23 mouse cellular contexts compared by ENCODE assay signal in the genomic region with DNA sequence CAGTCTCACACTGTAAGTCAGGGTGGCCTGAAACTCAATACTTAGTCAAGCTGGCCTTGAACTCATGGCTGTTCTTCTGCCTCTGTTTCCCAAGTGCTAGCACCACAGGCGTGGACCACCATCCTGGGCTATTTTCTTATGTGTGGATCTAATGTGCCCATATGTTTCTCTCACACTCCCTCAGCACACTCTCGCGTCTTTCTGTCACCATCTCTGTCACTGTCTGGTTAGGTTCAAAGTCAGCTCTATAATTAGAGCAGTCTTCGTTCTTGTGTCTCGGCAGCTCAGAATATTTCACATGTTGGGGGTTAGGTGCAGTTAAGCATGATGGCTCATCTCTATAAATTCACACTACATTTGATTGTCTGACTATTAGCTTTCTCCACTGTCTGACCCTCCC.
DNase-seq lines count a peak whose midpoint lies in the region; ATAC-seq and TF ChIP-seq lines count a peak whose summit lies in the region.
"Had no signal": no experiment of that assay in that cellular context is flagged by ENCODE, and none has a peak within 500 bp of the region (broad histone marks: within the 10 kb centered on the region; RNA-seq: fewer than 3 reads in every experiment).

No protein-coding gene starts in this region.

- DNase-seq in heart, adult 11 months: peak; percentile 49
- peak; percentile 7 for DNase-seq in MEL (ENCODE audit: low read depth, low spot score)
- DNase-seq in adipocyte (ENCODE audit: low spot score): no peak
- DNase-seq: adrenal gland, adult 2 months; adrenal gland, postnatal 10 days; adrenal gland, postnatal 25 days; B cell, adult 2 months; cerebellum, adult 11 months; cerebellum, adult 18-20 months; cerebellum, adult 8-10 months; cerebellum, adult 9-11 months; cerebellum, postnatal 14 days; cerebellum, postnatal 36 days; forebrain, postnatal 0 days had no signal

- 44% methylated on average over 5 of the region's 5 CpGs for WGBS in heart, embryonic 12.5 days
- 90% methylated on average over 5 of the region's 5 CpGs for WGBS in kidney, embryonic 15.5 days

- H3K27me3 ChIP-seq in heart, embryonic 12.5 days (replicated peaks): no peaks in the 10 kb centered on the region
- H3K27me3 ChIP-seq in MEL (ENCODE audit: control insufficient read depth in 1 of 2, insufficient read depth in 2 of 2, low read length in 2 of 2): no peaks in the 10 kb centered on the region
- no peaks in the 10 kb centered on the region for H3K27me3 ChIP-seq in kidney, embryonic 15.5 days
- H3K27me3 ChIP-seq: forebrain, embryonic 13.5 days; forebrain, embryonic 15.5 days; Patski had no signal

- no peak overlapping the region for H3K4me3 ChIP-seq in heart, embryonic 12.5 days
- H3K4me3 ChIP-seq in MEL (ENCODE audit: control insufficient read depth in 1 of 2, insufficient read depth in 1 of 2, low read depth in 2 of 2, low read length in 2 of 2): no peak overlapping the region
- H3K4me3 ChIP-seq in kidney, embryonic 15.5 days (replicated peaks): no peak overlapping the region
- H3K4me3 ChIP-seq: embryonic facial prominence, embryonic 10.5 days; embryonic facial prominence, embryonic 12.5 days; forebrain, embryonic 13.5 days; forebrain, embryonic 15.5 days had no signal

- no peak overlapping the region for H3K9ac ChIP-seq in heart, embryonic 12.5 days
- no peak overlapping the region for H3K9ac ChIP-seq in MEL (ENCODE audit: control insufficient read depth, low read depth, low read length, poor library complexity, severe bottlenecking)
- H3K9ac ChIP-seq in kidney, embryonic 15.5 days: no peak overlapping the region
- H3K9ac ChIP-seq: embryonic facial prominence, embryonic 12.5 days; forebrain, embryonic 13.5 days; forebrain, embryonic 15.5 days; forebrain, postnatal 0 days had no signal

- H3K79me2 ChIP-seq in MEL (ENCODE audit: control insufficient read depth, insufficient read depth, low read length, poor library complexity): no peaks in the 10 kb centered on the region

- H3K4me1 ChIP-seq in heart, embryonic 12.5 days (replicated peaks): no peaks in the 10 kb centered on the region
- H3K4me1 ChIP-seq in MEL (ENCODE audit: control insufficient read depth in 1 of 2, insufficient read depth in 2 of 2, low read length in 2 of 2): no peaks in the 10 kb centered on the region
- H3K4me1 ChIP-seq in kidney, embryonic 15.5 days: peaks cover 5% of the 10 kb centered on the region; the same call in 1 of the 2 replicates
- H3K4me1 ChIP-seq: embryonic facial prominence, embryonic 12.5 days; forebrain, embryonic 13.5 days; forebrain, embryonic 15.5 days had no signal

- TF ChIP-seq EP300 in MEL (IDR thresholded peaks at IDR 0.05; ENCODE audit: low read depth in 1 of 2, low read length in 2 of 2): no peak

- no peak for ATAC-seq in heart, embryonic 12.5 days (ENCODE audit: insufficient number of reproducible peaks, low FRiP score)
- peak; percentile 29; the same call in 1 of the 2 replicates for ATAC-seq in megakaryocyte progenitor cell, adult 5-6 weeks (replicated peaks; ENCODE audit: poor library complexity)
- no peak for ATAC-seq in kidney, embryonic 15.5 days (replicated peaks; ENCODE audit: low FRiP score)
- ATAC-seq: activated CD4-positive, CD25-positive, alpha-beta regulatory T cell, adult 4 months; forebrain, embryonic 13.5 days; forebrain, embryonic 15.5 days; forebrain, postnatal 0 days; Patski had no signal

- no peak for TF ChIP-seq POLR2A in MEL (IDR thresholded peaks at IDR 0.05; ENCODE audit: control insufficient read depth in 1 of 2, insufficient read depth in 1 of 2, low read depth in 1 of 2, low read length in 2 of 2, poor library complexity in 1 of 2)

- H3K4me2 ChIP-seq in heart, embryonic 12.5 days: no peak overlapping the region
- no peak overlapping the region for H3K4me2 ChIP-seq in kidney, embryonic 15.5 days
- H3K4me2 ChIP-seq: embryonic facial prominence, embryonic 12.5 days; forebrain, embryonic 13.5 days; forebrain, embryonic 15.5 days had no signal

- no peak overlapping the region for H3K27ac ChIP-seq in heart, embryonic 12.5 days (ENCODE audit: poor library complexity, severe bottlenecking)
- H3K27ac ChIP-seq in MEL (ENCODE audit: control insufficient read depth, low read depth, low read length): no peak overlapping the region
- no peak overlapping the region for H3K27ac ChIP-seq in kidney, embryonic 15.5 days
- H3K27ac ChIP-seq: embryonic facial prominence, embryonic 10.5 days; embryonic facial prominence, embryonic 12.5 days; forebrain, embryonic 13.5 days; forebrain, embryonic 15.5 days had no signal

- TF ChIP-seq RAD21 in MEL (IDR thresholded peaks at IDR 0.05; ENCODE audit: low read depth, low read length): no peak

- TF ChIP-seq CTCF in MEL (IDR thresholded peaks at IDR 0.05 in 2 of 3, conservative IDR thresholded peaks at IDR 0.05 in 1 of 3; ENCODE audit: control insufficient read depth in 1 of 3, insufficient read depth in 1 of 3, low read depth in 2 of 3, low read length in 3 of 3, poor library complexity in 1 of 3, severe bottlenecking in 1 of 3): no peak

- 0 out of 2 replicates have a peak, but pooled peaks cover 3% of the 10 kb centered on the region for H3K9me3 ChIP-seq in heart, embryonic 12.5 days (replicated peaks)
- H3K9me3 ChIP-seq in MEL (replicated peaks; ENCODE audit: insufficient read depth, low read length): no peaks in the 10 kb centered on the region
- H3K9me3 ChIP-seq in kidney, embryonic 15.5 days (replicated peaks): no peaks in the 10 kb centered on the region
- H3K9me3 ChIP-seq: embryonic facial prominence, embryonic 10.5 days; forebrain, embryonic 13.5 days; forebrain, embryonic 15.5 days had no signal

- no peaks in the 10 kb centered on the region for H3K36me3 ChIP-seq in heart, embryonic 12.5 days
- no peaks in the 10 kb centered on the region for H3K36me3 ChIP-seq in MEL (ENCODE audit: control insufficient read depth in 1 of 2, insufficient read depth in 2 of 2, low read length in 2 of 2)
- no peaks in the 10 kb centered on the region for H3K36me3 ChIP-seq in kidney, embryonic 15.5 days
- H3K36me3 ChIP-seq: embryonic facial prominence, embryonic 10.5 days; embryonic facial prominence, embryonic 12.5 days; forebrain, embryonic 15.5 days had no signal

TF ChIP-seq in MEL, 35 proteins besides CTCF, POLR2A, EP300 and RAD21:
- TF ChIP-seq SIN3A (IDR thresholded peaks at IDR 0.05; ENCODE audit: low read length) (no peak), CHD1 (IDR thresholded peaks at IDR 0.05; ENCODE audit: low read depth, low read length) (no peak), ZC3H11A (IDR thresholded peaks at IDR 0.05; ENCODE audit: low read depth, low read length) (no peak), ZKSCAN1 (IDR thresholded peaks at IDR 0.05; ENCODE audit: low read depth, low read length) (no peak), NELFE (IDR thresholded peaks at IDR 0.05; ENCODE audit: low read depth, low read length) (no peak), TAL1 (IDR thresholded peaks at IDR 0.05; ENCODE audit: low read length) (no peak), CHD2 (IDR thresholded peaks at IDR 0.05; ENCODE audit: low read length) (no peak), MAZ (IDR thresholded peaks at IDR 0.05; ENCODE audit: low read depth, low read length) (no peak), E2F4 (IDR thresholded peaks at IDR 0.05; ENCODE audit: borderline replicate concordance, low read depth, low read length) (no peak)
TF ChIP-seq in MEL: peak in this region for 0.
